Mouse (Mus musculus) bone marrow macrophage, adult 2 months (primary cell): ENCODE measurements around the gene Rgs16.

ENCODE experiments used
- CTCF ChIP-seq: IDR thresholded peaks from 2 replicates; pipeline ENCODE4 v1.5.1; 2012; ENCODE audit warnings: low read depth, mild to moderate bottlenecking, low read length, moderate library complexity
- POLR2A ChIP-seq: IDR thresholded peaks from 2 replicates; pipeline ENCODE4 v1.6.1; 2012; ENCODE audit warnings: mild to moderate bottlenecking, low read depth, low read length, borderline replicate concordance

GRCm38 (mm10) chr1:153749211-153749801, 9.2 kb downstream of the Rgs16 start, which contains the start of gene Rnasel:
- TF ChIP-seq POLR2A: no peak
- peak; percentile 26 for TF ChIP-seq CTCF
